Mouse (Mus musculus) MEL (cell line): ENCODE results near the gene Oosp2. TPM values are rescaled to one million over a fixed set of nuclear protein-coding genes. Genes with fewer than 3 reads are reported as not detected.

ENCODE experiments used
- DNase-seq: peaks from one replicate; pipeline ENCODE4 v3.0.0; 2011; ENCODE audit warnings: low read depth, low spot score
- H3K27ac ChIP-seq: 2 replicates; pipeline ENCODE4 v1.5.1; 2012; ENCODE audit warnings: low read depth, mild to moderate bottlenecking, control low read depth, low read length, moderate library complexity; ENCODE audit not compliant: control insufficient read depth
- H3K27me3 ChIP-seq, 2 experiments: fragments of 150-350 bp in 1 of 2; sonication (generic) in 1 of 2; 2 replicates each; pipeline ENCODE4 v1.6.1; 2012; ENCODE audit warnings: low read length in 2 of 2, mild to moderate bottlenecking in 2 of 2, improper control_type of control experiment in 1 of 2, moderate library complexity in 1 of 2; ENCODE audit not compliant: insufficient read depth in 2 of 2, control insufficient read depth in 1 of 2
- H3K36me3 ChIP-seq, 2 experiments: 2 replicates each; pipeline ENCODE4 v1.6.1; 2012 to 2014; ENCODE audit warnings: low read length in 2 of 2, improper control_type of control experiment in 1 of 2, inconsistent platforms in 1 of 2, mild to moderate bottlenecking in 1 of 2; ENCODE audit not compliant: insufficient read depth in 2 of 2, control insufficient read depth in 1 of 2
- H3K4me1 ChIP-seq, 2 experiments: fragments of 150-350 bp in 1 of 2; sonication (generic) in 1 of 2; 2 replicates each; pipeline ENCODE4 v1.6.1; 2012; ENCODE audit warnings: low read length in 2 of 2, improper control_type of control experiment in 1 of 2, mild to moderate bottlenecking in 1 of 2; ENCODE audit not compliant: insufficient read depth in 2 of 2, control insufficient read depth in 1 of 2
- H3K4me3 ChIP-seq, 2 experiments: fragments of 150-350 bp in 1 of 2; sonication (generic) in 1 of 2; 2 replicates each; pipeline ENCODE4 v1.5.1; 2012; ENCODE audit warnings: low read depth in 2 of 2, low read length in 2 of 2, mild to moderate bottlenecking in 2 of 2, moderate library complexity in 2 of 2, control low read depth in 1 of 2, improper control_type of control experiment in 1 of 2; ENCODE audit not compliant: control insufficient read depth in 1 of 2, insufficient read depth in 1 of 2
- H3K79me2 ChIP-seq: 2 replicates; pipeline ENCODE4 v1.6.1; 2012; ENCODE audit warnings: mild to moderate bottlenecking, low read length, moderate library complexity; ENCODE audit not compliant: control insufficient read depth, poor library complexity, insufficient read depth
- H3K9ac ChIP-seq: 2 replicates; pipeline ENCODE4 v1.6.1; 2012; ENCODE audit warnings: low read depth, mild to moderate bottlenecking, control low read depth, low read length, moderate library complexity; ENCODE audit not compliant: control insufficient read depth, poor library complexity, severe bottlenecking
- H3K9me3 ChIP-seq: fragments of 150-350 bp; sonication (generic); replicated peaks from 2 replicates; pipeline ENCODE4 v1.6.1; 2012; ENCODE audit warnings: mild to moderate bottlenecking, low read length, improper control_type of control experiment, moderate library complexity; ENCODE audit not compliant: insufficient read depth
- BHLHE40 ChIP-seq: IDR thresholded peaks from 2 replicates; pipeline ENCODE4 v1.6.1; 2012; ENCODE audit warnings: low read depth, mild to moderate bottlenecking, inconsistent platforms, low read length, improper control_type of control experiment, borderline replicate concordance
- GATA1 ChIP-seq: IDR thresholded peaks from 2 replicates; pipeline ENCODE4 v1.6.1; 2011; ENCODE audit warnings: low read depth, low read length, improper control_type of control experiment
- HCFC1 ChIP-seq: IDR thresholded peaks from 2 replicates; pipeline ENCODE4 v1.6.1; 2012; ENCODE audit warnings: low read depth, mild to moderate bottlenecking, inconsistent platforms, low read length, improper control_type of control experiment, moderate library complexity
- KAT2A ChIP-seq: conservative IDR thresholded peaks from 2 replicates; pipeline ENCODE4 v1.6.1; 2012; ENCODE audit warnings: low read depth, low read length, improper control_type of control experiment, inconsistent platforms
- MEF2A ChIP-seq: IDR thresholded peaks from 2 replicates; pipeline ENCODE4 v1.6.1; 2014; ENCODE audit warnings: low read depth, mild to moderate bottlenecking, inconsistent platforms, low read length, improper control_type of control experiment; ENCODE audit not compliant: poor library complexity, insufficient replicate concordance, severe bottlenecking; ENCODE audit errors: extremely low read depth
- MXI1 ChIP-seq: IDR thresholded peaks from 2 replicates; pipeline ENCODE4 v1.6.1; 2011; ENCODE audit warnings: mild to moderate bottlenecking, low read depth, low read length, improper control_type of control experiment
- POLR2AphosphoS5 ChIP-seq: IDR thresholded peaks from 2 replicates; pipeline ENCODE4 v1.6.1; 2012; ENCODE audit warnings: low read depth, borderline replicate concordance, mild to moderate bottlenecking, inconsistent platforms, low read length, moderate library complexity, mixed read lengths
- RAD21 ChIP-seq: IDR thresholded peaks from 2 replicates; pipeline ENCODE4 v1.6.1; 2011; ENCODE audit warnings: mild to moderate bottlenecking, low read depth, low read length, improper control_type of control experiment
- RCOR1 ChIP-seq: IDR thresholded peaks from 2 replicates; pipeline ENCODE4 v1.6.1; 2012; ENCODE audit warnings: low read depth, mild to moderate bottlenecking, inconsistent platforms, low read length, improper control_type of control experiment
- SMC3 ChIP-seq: IDR thresholded peaks from 2 replicates; pipeline ENCODE4 v1.6.1; 2011; ENCODE audit warnings: low read depth, low read length, improper control_type of control experiment
- TAL1 ChIP-seq: IDR thresholded peaks from 2 replicates; pipeline ENCODE4 v1.6.1; 2012; ENCODE audit warnings: mild to moderate bottlenecking, inconsistent platforms, low read length, moderate library complexity, mixed read lengths
- TBP ChIP-seq: IDR thresholded peaks from 2 replicates; pipeline ENCODE4 v1.8.0; 2011; ENCODE audit warnings: low read depth, low read length, improper control_type of control experiment
- USF1 ChIP-seq: IDR thresholded peaks from 2 replicates; pipeline ENCODE4 v1.6.1; 2014; ENCODE audit warnings: low read depth, mild to moderate bottlenecking, inconsistent platforms, low read length, improper control_type of control experiment, moderate library complexity
- USF2 ChIP-seq, 2 experiments: IDR thresholded peaks; 2 replicates each; pipeline ENCODE4 v1.6.1; 2011 to 2012; ENCODE audit warnings: improper control_type of control experiment in 2 of 2, low read length in 2 of 2, borderline replicate concordance in 1 of 2, inconsistent platforms in 1 of 2, low read depth in 1 of 2, mild to moderate bottlenecking in 1 of 2; ENCODE audit not compliant: insufficient read depth in 1 of 2
- ZMIZ1 ChIP-seq: IDR thresholded peaks from 2 replicates; pipeline ENCODE4 v1.6.1; 2012; ENCODE audit warnings: low read depth, mild to moderate bottlenecking, inconsistent platforms, low read length, improper control_type of control experiment, moderate library complexity
- polyA plus RNA-seq, 2 experiments: library from polyadenylated mRNA; stranded (reverse) in 1 of 2; unstranded in 1 of 2; fragments of >175 nt in 1 of 2; fragments of >200 nt in 1 of 2; gene quantifications; 2 replicates each; pipeline versions ENCODE4 v1.2.1 to v1.2.4; 2012; ENCODE audit warnings: low replicate concordance in 2 of 2, low read depth in 1 of 2; ENCODE audit not compliant: insufficient read length in 2 of 2, insufficient read depth in 1 of 2, missing spikeins in 1 of 2
- total RNA-seq: library from RNA; depleted of rRNA; stranded (reverse); fragments of 300-350 nt; gene quantifications from 2 replicates; pipeline ENCODE4 v1.2.3, GENCODE M21; 2012

Gene Oosp2
- total and polyA plus RNA-seq, 3 experiments: not detected

- Histone ChIP-seq H3K79me2 (no peaks in the 10 kb centered on the region), H3K4me1 (no peaks in the 10 kb centered on the region), H3K9me3 (no peaks in the 10 kb centered on the region), H3K27ac (no peak within 1 kb of the TSS), H3K4me3 (no peak within 1 kb of the TSS), H3K9ac (no peak within 1 kb of the TSS), H3K36me3 (no peaks in the 10 kb centered on the region), H3K27me3 (peaks cover 3 to 8% of the 10 kb centered on the region in 2 experiments; a peak in 3 of 4 replicates)
- TF ChIP-seq TBP (no peak), HCFC1 (no peak), RAD21 (no peak), USF1 (no peak), RCOR1 (no peak), BHLHE40 (no peak), ZMIZ1 (no peak), USF2 (IDR thresholded peaks at IDR 0.05; ENCODE audit: borderline replicate concordance in 1 of 2, insufficient read depth in 1 of 2, low read depth in 1 of 2, low read length in 2 of 2) (no peak), SMC3 (no peak), TAL1 (no peak)
- no peak for DNase-seq
Measured at GRCm38 (mm10) chr19:11696755-11697154, 36.4 kb upstream of the Oosp2 start, which contains the start of gene Oosp3. TSS of gene Oosp3 (plus strand) at chr19:11697055.

DNA sequence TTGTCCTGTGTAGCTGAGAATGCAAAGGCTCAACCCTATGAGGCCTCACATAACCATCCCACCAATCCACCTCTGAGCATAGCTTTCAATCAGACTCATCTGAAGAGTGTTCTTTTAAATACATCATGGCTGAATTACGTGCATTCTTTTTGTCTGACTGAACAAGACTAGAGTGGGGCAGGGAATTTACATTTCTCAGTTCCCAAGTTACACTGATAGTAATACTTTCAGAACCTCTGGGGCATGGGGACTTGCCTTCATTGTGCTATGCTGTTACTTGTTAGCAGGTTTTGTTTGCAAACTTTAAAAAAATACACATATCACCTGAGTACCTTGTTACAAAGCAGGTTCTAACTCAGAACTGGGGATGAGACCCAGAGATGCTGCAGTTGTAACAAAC lies 31.1 kb upstream of the Oosp2 start:
- H3K9me3 ChIP-seq: no peaks in the 10 kb centered on the region
- H3K27me3 ChIP-seq: peaks cover 1 to 13% of the 10 kb centered on the region in 2 experiments
- no peaks in the 10 kb centered on the region for H3K4me1 ChIP-seq
- no peak for DNase-seq
- H3K79me2 ChIP-seq: no peaks in the 10 kb centered on the region
- TF ChIP-seq ZMIZ1 (no peak), RAD21 (no peak), KAT2A (no peak), MEF2A (no peak), POLR2AphosphoS5 (no peak), MXI1 (no peak)
- no peaks in the 10 kb centered on the region for H3K36me3 ChIP-seq
- no peak overlapping the region for H3K9ac ChIP-seq
- H3K27ac ChIP-seq: no peak overlapping the region
- no peak overlapping the region for H3K4me3 ChIP-seq

DNA sequence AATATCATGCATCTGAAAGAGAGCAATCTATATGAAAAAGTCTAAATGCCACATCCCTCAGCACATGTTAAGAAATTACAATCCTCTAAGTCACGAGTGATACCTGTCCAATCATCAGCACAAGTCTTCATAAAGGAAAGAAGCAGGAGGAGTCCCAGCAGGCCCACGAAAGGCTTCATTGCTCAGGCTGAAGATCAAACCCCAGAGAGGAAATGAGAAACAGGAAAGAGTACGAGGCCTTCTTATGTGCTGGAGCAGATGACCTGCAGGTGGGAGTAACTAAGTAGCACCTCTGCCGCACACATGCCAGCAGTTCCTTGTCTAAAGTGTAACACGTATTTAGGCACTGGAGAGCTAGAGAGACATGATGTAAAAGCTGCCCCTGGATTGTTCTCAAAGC lies 30.5 kb upstream of the Oosp2 start, which contains the start of gene Oosp1:
Oosp1 (minus strand) TSS at position 312 of the 400 bp plus-strand sequence.
- DNase-seq: no peak
- Histone ChIP-seq H3K4me3 (no peak within 1 kb of the TSS), H3K4me1 (no peaks in the 10 kb centered on the region), H3K27ac (no peak within 1 kb of the TSS), H3K36me3 (no peaks in the 10 kb centered on the region), H3K9me3 (no peaks in the 10 kb centered on the region), H3K79me2 (no peaks in the 10 kb centered on the region), H3K9ac (no peak within 1 kb of the TSS), H3K27me3 (peaks cover 1 to 13% of the 10 kb centered on the region in 2 experiments)
- no peak for TF ChIP-seq GATA1
- TF ChIP-seq MXI1: no peak
